Mouse (Mus musculus) embryonic facial prominence, embryonic 14.5 days (tissue): ENCODE measurements around the gene Ngef. TPM values are rescaled to one million over a fixed set of nuclear protein-coding genes. Genes with fewer than 3 reads are reported as not detected.

ENCODE experiments used
- ATAC-seq: fragments of 200-750 bp; cut with Nextera tagmentation; 2 replicates; pipeline ENCODE4 v1.8.0; 2017; ENCODE audit warnings: low read depth, moderate number of reproducible peaks, moderate TSS enrichment
- DNase-seq: peaks from one replicate; pipeline ENCODE4 v3.0.0-alpha.2; 2015; ENCODE audit warnings: low spot score
- H3K27ac ChIP-seq: fragments of 300-500 bp; sonication (generic); replicated peaks from 2 replicates; pipeline ENCODE4 v1.5.1; 2014; ENCODE audit warnings: low read depth, mild to moderate bottlenecking, low read length, moderate library complexity
- H3K27me3 ChIP-seq: fragments of 300-500 bp; sonication (generic); replicated peaks from 2 replicates; pipeline ENCODE4 v1.6.1; 2014; ENCODE audit warnings: low read length; ENCODE audit not compliant: control insufficient read depth, insufficient read depth
- H3K36me3 ChIP-seq: fragments of 300-500 bp; sonication (generic); 2 replicates; pipeline ENCODE4 v1.6.1; 2014; ENCODE audit warnings: low read length, mixed read lengths; ENCODE audit not compliant: control insufficient read depth, insufficient read depth
- H3K4me1 ChIP-seq: fragments of 300-500 bp; sonication (generic); 2 replicates; pipeline ENCODE4 v1.6.1; 2014; ENCODE audit warnings: antibody characterized with exemption, low read length; ENCODE audit not compliant: control insufficient read depth, insufficient read depth
- H3K4me2 ChIP-seq: fragments of 300-500 bp; sonication (generic); 2 replicates; pipeline ENCODE4 v1.6.1; 2014; ENCODE audit warnings: low read depth, mild to moderate bottlenecking, low read length, moderate library complexity, mixed read lengths
- H3K4me3 ChIP-seq: fragments of 300-500 bp; sonication (generic); 2 replicates; pipeline ENCODE4 v1.5.1; 2014; ENCODE audit warnings: low read depth, mild to moderate bottlenecking, low read length
- H3K9ac ChIP-seq: fragments of 300-500 bp; sonication (generic); 2 replicates; pipeline ENCODE4 v1.6.1; 2014; ENCODE audit warnings: low read depth, mild to moderate bottlenecking, low read length, moderate library complexity, mixed read lengths
- H3K9me3 ChIP-seq: fragments of 300-500 bp; sonication (generic); 2 replicates; pipeline ENCODE4 v1.6.1; 2016; ENCODE audit warnings: low read length; ENCODE audit not compliant: control insufficient read depth
- WGBS: fragments of 180-500 bp; shearing (Covaris S2); extraction: QIAGEN DNeasy Blood & Tissue Kit; methylation state at CpG from one replicate; pipeline ENCODE4 v1.1.7; 2014; 5-methylcytosine and 5-hydroxymethylcytosine counted together
- polyA plus RNA-seq: library from polyadenylated mRNA; unstranded; fragments of >200 nt; fragmentation: Nextera tagmentation; extraction: Ambion mirVana; gene quantifications from 2 replicates; pipeline ENCODE4 v1.2.1, GENCODE M21; 2014

Gene Ngef
- polyA plus RNA-seq, 1 experiment from 2014 or later, result 2.5 TPM

DNA sequence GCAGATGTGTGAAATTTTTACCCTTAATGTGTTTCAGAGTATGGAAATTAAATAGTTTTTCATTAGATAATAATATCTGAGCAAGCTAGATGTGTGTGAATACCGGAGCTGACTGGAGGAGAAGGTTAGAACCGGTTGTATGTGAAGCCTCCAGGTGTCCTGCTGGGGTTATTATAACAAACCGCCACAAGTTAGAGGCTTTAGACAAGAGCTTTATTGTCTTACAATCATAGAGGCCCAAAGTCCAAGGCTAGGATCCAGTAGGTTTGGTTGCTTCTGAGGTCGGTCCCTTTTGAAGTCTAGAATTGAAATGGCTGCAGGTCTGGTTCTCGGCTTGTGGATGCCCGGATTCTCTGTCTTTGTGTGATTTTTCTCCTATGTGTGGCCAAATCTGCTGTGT lies 5.3 kb upstream of the Ngef start:
- no peak overlapping the region for H3K4me3 ChIP-seq
- no peak overlapping the region for H3K9ac ChIP-seq
- H3K4me1 ChIP-seq, result no peaks in the 10 kb centered on the region
- H3K27ac ChIP-seq, result no peak overlapping the region
- no peaks in the 10 kb centered on the region for H3K36me3 ChIP-seq
- H3K27me3 ChIP-seq, result no peaks in the 10 kb centered on the region
- no peaks in the 10 kb centered on the region for H3K9me3 ChIP-seq
- no peak overlapping the region for H3K4me2 ChIP-seq
- WGBS, result 80% methylated on average over 6 of the region's 6 CpGs
- ATAC-seq (no peak), DNase-seq (no peak)

DNA sequence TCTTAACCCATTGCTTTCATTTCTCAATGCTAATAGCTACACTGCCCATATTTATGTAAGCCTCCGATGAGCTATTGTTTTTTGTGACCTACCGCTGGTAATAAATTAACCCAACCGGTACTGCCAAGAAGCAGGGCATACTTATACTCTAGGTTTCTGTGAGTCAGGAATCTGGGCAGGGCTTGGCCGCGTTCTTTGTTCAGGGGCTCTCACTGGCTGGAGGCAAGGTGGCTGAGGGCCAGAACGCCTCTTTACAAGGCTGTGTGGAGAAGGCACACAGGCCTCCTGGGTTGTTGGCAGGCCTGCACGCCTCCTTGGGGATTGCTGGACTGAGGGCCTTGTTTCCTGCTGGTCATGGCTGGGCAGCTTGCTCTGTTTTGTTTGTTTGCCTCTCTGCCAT lies 1.1 kb upstream of the Ngef start:
- WGBS, result 68% methylated on average over 7 of the region's 7 CpGs
- Histone ChIP-seq H3K27me3 (no peaks in the 10 kb centered on the region), H3K36me3 (no peaks in the 10 kb centered on the region), H3K27ac (no peak overlapping the region), H3K9ac (no peak overlapping the region), H3K4me2 (no peak overlapping the region), H3K9me3 (no peaks in the 10 kb centered on the region), H3K4me1 (no peaks in the 10 kb centered on the region), H3K4me3 (no peak overlapping the region)
- ATAC-seq (peak; percentile 55; the same call in 1 of the 2 replicates), DNase-seq (peak; percentile 42)

DNA sequence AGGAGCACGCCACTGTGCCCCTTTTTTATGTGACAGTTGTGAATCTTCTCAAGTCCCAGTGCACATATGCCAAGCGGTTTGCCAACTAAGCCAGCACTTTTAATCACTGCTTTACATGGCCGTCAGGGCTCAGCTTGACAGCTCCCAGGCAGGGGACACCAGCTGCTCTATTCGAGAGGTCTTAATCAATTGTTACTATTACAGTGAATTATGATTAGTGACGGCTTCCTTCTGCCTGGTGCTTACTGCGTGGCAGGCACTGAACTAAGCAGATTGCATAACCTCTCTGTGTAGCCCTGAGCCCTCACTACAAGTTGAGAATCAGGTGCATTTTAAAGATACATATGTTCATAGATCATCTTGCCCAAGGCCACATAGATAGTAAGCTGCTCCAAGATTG lies 683 bp upstream of the Ngef start:
- DNase-seq, result no peak
- ATAC-seq, result no peak
- no peak overlapping the region for H3K27ac ChIP-seq
- no peaks in the 10 kb centered on the region for H3K9me3 ChIP-seq
- no peak overlapping the region for H3K9ac ChIP-seq
- no peak overlapping the region for H3K4me2 ChIP-seq
- H3K27me3 ChIP-seq, result no peaks in the 10 kb centered on the region
- H3K4me1 ChIP-seq, result no peaks in the 10 kb centered on the region
- no peaks in the 10 kb centered on the region for H3K36me3 ChIP-seq
- H3K4me3 ChIP-seq, result no peak overlapping the region
- WGBS, result 68% methylated on average over 6 of the region's 6 CpGs

DNA sequence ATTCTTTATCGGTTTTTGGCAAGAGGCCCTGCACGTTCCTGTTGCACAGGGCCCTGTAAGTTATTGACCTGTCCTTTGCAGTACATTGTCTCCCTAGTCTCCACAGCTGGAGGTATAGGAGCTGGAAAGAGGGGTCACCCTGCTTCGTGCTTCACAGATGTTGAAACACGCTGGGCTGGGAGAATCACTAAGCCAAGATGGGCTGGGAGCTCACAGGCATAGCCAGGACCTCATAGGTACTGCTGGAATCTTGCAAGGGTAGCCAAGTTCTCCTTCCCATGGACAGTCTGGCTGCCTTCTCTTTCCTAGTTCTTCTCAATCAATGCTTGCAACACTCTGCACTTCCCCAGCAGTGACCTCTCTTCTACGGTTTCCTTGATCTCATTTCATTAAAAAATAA lies 409 bp downstream of the Ngef start:
- Histone ChIP-seq H3K9me3 (no peaks in the 10 kb centered on the region), H3K36me3 (no peaks in the 10 kb centered on the region), H3K27ac (no peak overlapping the region), H3K27me3 (no peaks in the 10 kb centered on the region), H3K9ac (no peak overlapping the region), H3K4me1 (no peaks in the 10 kb centered on the region), H3K4me2 (no peak overlapping the region), H3K4me3 (no peak overlapping the region)
- ATAC-seq, result no peak
- WGBS, result 75% methylated on average over 5 of the region's 5 CpGs
- no peak for DNase-seq

DNA sequence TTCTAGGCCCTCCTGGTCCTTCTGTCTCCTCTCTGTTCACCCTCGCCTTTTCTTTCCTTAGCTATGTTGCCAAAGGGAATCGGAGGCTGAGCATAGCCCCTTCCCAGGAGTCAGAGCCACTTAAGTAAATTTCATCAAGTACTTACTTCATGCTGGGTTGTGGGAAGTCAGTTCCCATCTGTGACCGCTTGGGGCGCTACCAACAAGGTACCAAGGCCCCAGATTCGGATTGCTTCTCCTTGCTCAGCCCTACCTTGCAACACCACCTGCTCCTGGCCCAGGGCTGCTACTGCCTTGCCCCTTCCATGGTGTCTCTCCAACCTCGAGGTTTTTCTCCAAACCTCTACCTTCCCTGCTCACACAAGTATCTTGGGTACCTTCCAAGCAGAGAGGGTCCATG lies 5.3 kb downstream of the Ngef start:
- ATAC-seq (no peak), DNase-seq (no peak)
- H3K27me3 ChIP-seq, result no peaks in the 10 kb centered on the region
- 43% methylated on average over 6 of the region's 6 CpGs for WGBS
- H3K9me3 ChIP-seq, result no peaks in the 10 kb centered on the region
- no peak overlapping the region for H3K4me3 ChIP-seq
- no peak overlapping the region for H3K27ac ChIP-seq
- no peaks in the 10 kb centered on the region for H3K36me3 ChIP-seq
- no peak overlapping the region for H3K9ac ChIP-seq
- H3K4me1 ChIP-seq, result no peaks in the 10 kb centered on the region
- H3K4me2 ChIP-seq, result no peak overlapping the region

DNA sequence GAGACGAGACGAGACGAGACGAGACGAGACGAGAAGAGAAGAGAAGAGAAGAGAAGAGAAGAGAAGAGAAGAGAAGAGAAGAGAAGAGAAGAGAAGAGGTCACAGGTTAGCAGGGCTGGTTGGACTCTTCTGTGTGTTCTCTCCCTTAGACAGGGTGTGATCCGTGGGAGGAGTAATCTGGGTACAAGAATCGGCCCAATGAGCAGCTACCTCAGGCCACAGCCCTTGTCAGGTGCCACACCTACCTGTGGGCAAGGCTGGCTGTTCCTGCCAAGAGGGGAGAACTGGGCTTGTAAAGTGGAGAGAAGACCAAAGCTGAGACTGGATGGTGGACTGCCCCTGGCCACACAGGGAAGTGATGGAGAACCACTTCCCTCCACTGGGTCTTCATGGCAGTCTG lies 7.9 kb downstream of the Ngef start:
- H3K4me2 ChIP-seq, result no peak overlapping the region
- DNase-seq (no peak), ATAC-seq (no peak)
- 91% methylated on average over 8 of the region's 8 CpGs for WGBS
- H3K27ac ChIP-seq, result no peak overlapping the region
- H3K27me3 ChIP-seq, result no peaks in the 10 kb centered on the region
- H3K9me3 ChIP-seq, result no peaks in the 10 kb centered on the region
- H3K4me1 ChIP-seq, result no peaks in the 10 kb centered on the region
- no peak overlapping the region for H3K4me3 ChIP-seq
- H3K9ac ChIP-seq, result no peak overlapping the region
- no peaks in the 10 kb centered on the region for H3K36me3 ChIP-seq

DNA sequence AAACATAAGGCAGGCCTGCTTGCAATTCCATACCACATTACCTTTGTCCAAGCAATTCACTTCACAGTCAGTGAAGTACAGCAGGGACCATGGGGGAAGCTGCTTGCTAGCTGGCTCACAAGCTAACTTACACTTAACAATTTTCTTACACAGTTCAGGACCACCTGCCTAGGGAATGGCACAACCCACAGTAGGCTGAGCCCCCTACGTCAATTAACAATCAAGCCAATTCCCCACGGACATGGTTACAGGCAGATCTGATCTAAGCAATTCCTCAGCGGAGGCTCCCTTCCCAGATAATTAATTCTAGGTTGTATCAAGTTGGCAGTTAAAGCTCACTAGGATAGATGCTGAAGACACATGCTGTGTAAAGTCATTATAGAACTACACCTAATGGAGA lies 10.7 kb downstream of the Ngef start:
- Histone ChIP-seq H3K27me3 (no peaks in the 10 kb centered on the region), H3K36me3 (no peaks in the 10 kb centered on the region), H3K4me3 (no peak overlapping the region), H3K9ac (no peak overlapping the region), H3K27ac (no peak overlapping the region), H3K4me2 (no peak overlapping the region), H3K4me1 (no peaks in the 10 kb centered on the region), H3K9me3 (no peaks in the 10 kb centered on the region)
- peak; percentile 32 for DNase-seq
- ATAC-seq, result 0 out of 2 replicates have a peak, but pooled peaks have one; percentile 9
- 52% methylated on average over 3 of the region's 3 CpGs for WGBS

DNA sequence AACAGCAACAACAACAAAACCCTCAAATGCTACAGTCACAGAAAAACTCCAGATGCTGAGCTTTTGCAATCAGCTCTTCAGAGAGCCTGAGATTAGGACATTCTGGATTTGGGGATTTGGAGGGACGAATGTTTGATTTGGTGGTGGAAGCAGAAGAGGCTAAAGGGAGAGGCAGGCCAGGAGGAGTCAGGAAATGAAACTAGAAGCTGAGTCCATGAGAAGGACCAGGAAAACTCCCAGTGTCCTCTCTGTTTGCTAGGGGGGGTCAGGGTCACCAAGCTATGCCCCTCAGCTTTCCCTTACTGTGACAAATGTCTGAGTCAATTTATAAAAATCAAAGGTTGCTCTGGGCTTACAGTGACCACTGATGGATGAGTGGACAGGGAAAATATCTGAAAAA lies 20.1 kb downstream of the Ngef start:
- 65% methylated on average over 1 of the region's 1 CpGs for WGBS
- Histone ChIP-seq H3K27ac (no peak overlapping the region), H3K27me3 (no peaks in the 10 kb centered on the region), H3K4me3 (no peak overlapping the region), H3K9ac (no peak overlapping the region), H3K9me3 (no peaks in the 10 kb centered on the region), H3K36me3 (no peaks in the 10 kb centered on the region), H3K4me2 (no peak overlapping the region), H3K4me1 (no peaks in the 10 kb centered on the region)
- DNase-seq, result no peak
- ATAC-seq, result no peak

DNA sequence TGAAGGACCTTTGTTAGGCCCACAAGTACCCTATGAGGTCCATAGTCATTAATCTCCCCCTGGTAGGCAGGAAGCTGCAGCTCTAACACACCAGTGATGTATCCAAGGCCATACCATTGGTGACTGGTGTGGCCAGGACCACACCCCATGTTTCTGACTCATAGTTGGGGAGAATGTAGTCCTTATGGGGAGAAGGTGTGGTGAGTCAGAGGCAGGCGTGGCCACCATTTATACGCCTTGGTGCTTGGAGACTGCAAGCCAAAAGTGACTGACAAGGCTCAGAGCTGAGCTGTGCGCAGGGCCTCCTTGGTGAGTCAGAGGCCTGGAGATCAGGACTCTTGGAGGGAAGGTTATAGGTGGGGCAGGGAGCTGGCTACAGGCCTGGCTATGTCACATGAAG lies 22.7 kb downstream of the Ngef start:
- no peak for DNase-seq
- Histone ChIP-seq H3K36me3 (no peaks in the 10 kb centered on the region), H3K9ac (no peak overlapping the region), H3K9me3 (no peaks in the 10 kb centered on the region), H3K4me3 (no peak overlapping the region), H3K27ac (no peak overlapping the region), H3K4me1 (no peaks in the 10 kb centered on the region), H3K27me3 (no peaks in the 10 kb centered on the region), H3K4me2 (no peak overlapping the region)
- ATAC-seq, result no peak
- WGBS, result 93% methylated on average over 3 of the region's 3 CpGs
